Mouse (Mus musculus): ENCODE measurements at regions not wholly inside any gene's neighbourhood (a gene's known extent, or its start where the extent isn't known, plus 50 kb on each side); places are given as distances from the start of the nearest gene placed in this dataset.

- DNase-seq (ENCODE audit: low read depth, low spot score), result no peak
These were observed 166.1 kb upstream of the Mki67 start for GRCm38 (mm10) chr7:135882306-135882705.

GRCm38 (mm10) chr7:135888598-135888997, 172.4 kb upstream of the Mki67 start:
- DNase-seq (ENCODE audit: low read depth, low spot score), result no peak

- no peak for DNase-seq (ENCODE audit: low read depth, low spot score)
These were observed 173.0 kb upstream of the Mki67 start for GRCm38 (mm10) chr7:135889016-135889726.

GRCm38 (mm10) chr7:135898876-135899275, 182.7 kb upstream of the Mki67 start:
- DNase-seq (ENCODE audit: low read depth, low spot score), result no peak

- no peak for DNase-seq (ENCODE audit: low read depth, low spot score)
These were observed 183.6 kb upstream of the Mki67 start for GRCm38 (mm10) chr7:135899765-135900164.

GRCm38 (mm10) chr7:135900861-135901321, 184.7 kb upstream of the Mki67 start:
- no peak for DNase-seq (ENCODE audit: low read depth, low spot score)

GRCm38 (mm10) chr7:135902106-135903055, 186.2 kb upstream of the Mki67 start:
- DNase-seq (ENCODE audit: low read depth, low spot score), result no peak

- DNase-seq (ENCODE audit: low read depth, low spot score), result no peak
These were observed 195.2 kb upstream of the Mki67 start for GRCm38 (mm10) chr7:135911376-135911775.

- DNase-seq (ENCODE audit: low read depth, low spot score), result no peak
These were observed 197.9 kb upstream of the Mki67 start for GRCm38 (mm10) chr7:135913923-135914634.

- DNase-seq (ENCODE audit: low read depth, low spot score), result no peak
These were observed 207.7 kb upstream of the Mki67 start for GRCm38 (mm10) chr7:135923876-135924275.

- no peak for DNase-seq (ENCODE audit: low read depth, low spot score)
These were observed 208.5 kb upstream of the Mki67 start for GRCm38 (mm10) chr7:135924641-135925040.

- DNase-seq (ENCODE audit: low read depth, low spot score), result no peak
These were observed 213.9 kb upstream of the Mki67 start for GRCm38 (mm10) chr7:135930091-135930490.

GRCm38 (mm10) chr7:135932595-135933175, 216.5 kb upstream of the Mki67 start:
- no peak for DNase-seq (ENCODE audit: low read depth, low spot score)

- no peak for DNase-seq (ENCODE audit: low read depth, low spot score)
These were observed 219.0 kb upstream of the Mki67 start for GRCm38 (mm10) chr7:135935180-135935579.

GRCm38 (mm10) chr7:135937465-135937864, 221.3 kb upstream of the Mki67 start:
- DNase-seq (ENCODE audit: low read depth, low spot score), result no peak

GRCm38 (mm10) chr7:135939341-135939740, 223.2 kb upstream of the Mki67 start:
- DNase-seq (ENCODE audit: low read depth, low spot score), result no peak

GRCm38 (mm10) chr7:135942826-135943225, 226.7 kb upstream of the Mki67 start:
- no peak for DNase-seq (ENCODE audit: low read depth, low spot score)

- DNase-seq (ENCODE audit: low read depth, low spot score), result no peak
These were observed 230.0 kb upstream of the Mki67 start for GRCm38 (mm10) chr7:135946071-135946646.

- DNase-seq (ENCODE audit: low read depth, low spot score), result no peak
These were observed 244.9 kb upstream of the Mki67 start for GRCm38 (mm10) chr7:135961026-135961425.

GRCm38 (mm10) chr7:135965528-135965927, 249.4 kb upstream of the Mki67 start:
- DNase-seq (ENCODE audit: low read depth, low spot score), result no peak

- no peak for DNase-seq (ENCODE audit: low read depth, low spot score)
These were observed 250.1 kb upstream of the Mki67 start for GRCm38 (mm10) chr7:135966231-135966630.

All from c-Kit-negative CD71-positive TER-119-positive erythroid progenitor cells, embryonic 14.5 days (primary cell).